Mouse (Mus musculus) liver, adult 2 months (tissue): ENCODE measurements around the gene Rnf103. TPM values are rescaled to one million over a fixed set of nuclear protein-coding genes. Genes with fewer than 3 reads are reported as not detected.
A peak's percentile ranks its signal among the peaks of the same experiment; 100 is the strongest.

Source experiments
- DNase-seq: peaks from one replicate; pipeline ENCODE4 v3.0.0-alpha.2; 2011; ENCODE audit warnings: low read depth, low spot score; ENCODE audit errors: extremely low read depth
- H3K27ac ChIP-seq: fragments of 200-500 bp; replicated peaks from 2 replicates; pipeline ENCODE4 v1.5.1; 2012; ENCODE audit warnings: low read depth, mild to moderate bottlenecking, control low read depth, inconsistent platforms, low read length; ENCODE audit not compliant: insufficient read depth
- H3K27me3 ChIP-seq: fragments of 200-500 bp; 2 replicates; pipeline ENCODE4 v1.6.1; 2012; ENCODE audit warnings: mild to moderate bottlenecking, moderate library complexity, low read length, inconsistent platforms; ENCODE audit not compliant: control insufficient read depth, insufficient read depth
- H3K36me3 ChIP-seq: fragments of 200-500 bp; 2 replicates; pipeline ENCODE4 v1.6.1; 2012; ENCODE audit warnings: low read length, inconsistent platforms; ENCODE audit not compliant: control insufficient read depth, insufficient read depth
- H3K4me1 ChIP-seq: fragments of 200-500 bp; 2 replicates; pipeline ENCODE4 v1.6.1; 2011; ENCODE audit warnings: low read length; ENCODE audit not compliant: control insufficient read depth, insufficient read depth
- H3K4me3 ChIP-seq: fragments of 200-500 bp; 2 replicates; pipeline ENCODE4 v1.5.1; 2011; ENCODE audit warnings: low read depth, mild to moderate bottlenecking, control low read depth, low read length, moderate library complexity; ENCODE audit not compliant: insufficient read depth
- H3K79me2 ChIP-seq: fragments of 200-500 bp; 2 replicates; pipeline ENCODE4 v1.6.1; 2012; ENCODE audit warnings: inconsistent platforms, mild to moderate bottlenecking, low read length, moderate library complexity; ENCODE audit not compliant: control insufficient read depth, insufficient read depth
- H3K9ac ChIP-seq: fragments of 200-500 bp; 2 replicates; pipeline ENCODE4 v1.6.1; 2012; ENCODE audit warnings: low read depth, mild to moderate bottlenecking, control low read depth, inconsistent platforms, low read length
- CTCF ChIP-seq: fragments of 200-500 bp; IDR thresholded peaks from 2 replicates; pipeline ENCODE4 v1.5.1; 2011; ENCODE audit warnings: low read depth, low read length, control low read depth
- POLR2A ChIP-seq: fragments of 200-500 bp; IDR thresholded peaks from 2 replicates; pipeline ENCODE4 v1.6.1; 2011; ENCODE audit warnings: low read length, control low read depth; ENCODE audit not compliant: insufficient read depth; ENCODE audit errors: extremely low read depth
- WGBS: fragments of 180-500 bp; shearing (Covaris S2); methylation state at CpG from one replicate; pipeline ENCODE4 v1.1.7; 2018; 5-methylcytosine and 5-hydroxymethylcytosine counted together
- polyA plus RNA-seq: library from polyadenylated mRNA; depleted of rRNA; stranded (reverse); fragments of >200 nt; gene quantifications from 2 replicates; pipeline ENCODE4 v1.2.3, GENCODE M21; 2012
- total RNA-seq: library from RNA; depleted of rRNA; stranded (reverse); fragments of >200 nt; gene quantifications from 2 replicates; pipeline ENCODE4 v1.2.3, GENCODE M21; 2014

Gene Rnf103
- total and polyA plus RNA-seq, 2 experiments = 27.2 to 73.3 TPM

- H3K79me2 ChIP-seq = peaks cover 6% of the 10 kb centered on the region; the same call in 1 of the 2 replicates
- peak overlapping the region; percentile 99 for H3K4me3 ChIP-seq
- WGBS = under 1% methylated on average over 46 of the region's 46 CpGs
- H3K27me3 ChIP-seq = no peaks in the 10 kb centered on the region
- H3K4me1 ChIP-seq = peaks cover 17% of the 10 kb centered on the region; the same call in 1 of the 2 replicates
- peaks cover 23% of the 10 kb centered on the region for H3K36me3 ChIP-seq
- peak overlapping the region; percentile 100 for H3K9ac ChIP-seq
- peak overlapping the region; percentile 95 for H3K27ac ChIP-seq
- TF ChIP-seq CTCF = no peak
- no peak for TF ChIP-seq POLR2A
- no peak for DNase-seq
Measured at GRCm38 (mm10) chr6:71494341-71495020, 787 bp downstream of the Rnf103 start.

- Histone ChIP-seq H3K79me2 (peaks cover 7% of the 10 kb centered on the region), H3K36me3 (peaks cover 46% of the 10 kb centered on the region), H3K27ac (no peak overlapping the region), H3K9ac (no peak overlapping the region), H3K4me3 (no peak overlapping the region), H3K4me1 (peaks cover 38% of the 10 kb centered on the region), H3K27me3 (no peaks in the 10 kb centered on the region)
- no peak for DNase-seq
- TF ChIP-seq CTCF = no peak
- no peak for TF ChIP-seq POLR2A
- WGBS = 68% methylated on average over 3 of the region's 3 CpGs
Measured at GRCm38 (mm10) chr6:71500575-71500974, 6.9 kb downstream of the Rnf103 start.

GRCm38 (mm10) chr6:71503001-71503400 lies 9.3 kb downstream of the Rnf103 start:
- DNase-seq = no peak
- WGBS = 34% methylated on average over 4 of the region's 4 CpGs

GRCm38 (mm10) chr6:71503670-71504069 lies 10.0 kb downstream of the Rnf103 start:
- H3K9ac ChIP-seq = no peak overlapping the region
- peaks cover 32% of the 10 kb centered on the region for H3K4me1 ChIP-seq
- H3K27me3 ChIP-seq = no peaks in the 10 kb centered on the region
- peaks cover 9% of the 10 kb centered on the region for H3K79me2 ChIP-seq
- no peak overlapping the region for H3K4me3 ChIP-seq
- peaks cover 50% of the 10 kb centered on the region for H3K36me3 ChIP-seq
- no peak for DNase-seq
- H3K27ac ChIP-seq = 0 out of 2 replicates have a peak overlapping the region, but pooled peaks have one; percentile 26
- TF ChIP-seq POLR2A (no peak), CTCF (no peak)

More at GRCm38 (mm10) chr6:71503001-71503400, 9.3 kb downstream of the Rnf103 start:
- no peak overlapping the region for H3K4me3 ChIP-seq
- H3K36me3 ChIP-seq = peaks cover 50% of the 10 kb centered on the region
- no peak overlapping the region for H3K9ac ChIP-seq
- TF ChIP-seq POLR2A (no peak), CTCF (no peak)
- peak overlapping the region; percentile 52 for H3K27ac ChIP-seq
- peaks cover 35% of the 10 kb centered on the region for H3K4me1 ChIP-seq
- peaks cover 7% of the 10 kb centered on the region for H3K79me2 ChIP-seq
- no peaks in the 10 kb centered on the region for H3K27me3 ChIP-seq

DNA sequence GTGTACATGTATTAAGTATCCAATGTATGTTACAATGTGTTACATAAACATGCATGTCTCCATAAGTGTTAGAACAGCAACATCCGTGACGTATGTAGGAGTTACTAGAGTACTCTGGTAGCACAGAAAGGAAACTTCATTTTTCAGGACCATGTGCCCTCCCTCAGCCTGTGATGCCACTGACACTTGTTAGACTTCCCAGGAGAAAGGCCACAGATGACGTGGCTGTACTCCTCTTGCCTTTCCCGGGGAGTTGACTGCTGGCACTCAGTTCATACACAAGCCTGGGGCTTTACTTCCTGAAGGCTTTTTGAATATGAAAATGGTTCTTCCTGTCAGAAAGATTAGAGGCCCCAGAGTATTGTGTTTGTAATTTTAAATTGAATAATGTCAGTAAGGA lies 10.4 kb downstream of the Rnf103 start:
- Histone ChIP-seq H3K9ac (no peak overlapping the region), H3K36me3 (peaks cover 50% of the 10 kb centered on the region), H3K4me1 (peaks cover 30% of the 10 kb centered on the region), H3K79me2 (peaks cover 9% of the 10 kb centered on the region), H3K4me3 (no peak overlapping the region), H3K27me3 (no peaks in the 10 kb centered on the region), H3K27ac (peak overlapping the region; percentile 1; the same call in 1 of the 2 replicates)
- peak; percentile 66 for DNase-seq
- 43% methylated on average over 4 of the region's 4 CpGs for WGBS
- TF ChIP-seq CTCF = no peak
- TF ChIP-seq POLR2A = no peak

DNA sequence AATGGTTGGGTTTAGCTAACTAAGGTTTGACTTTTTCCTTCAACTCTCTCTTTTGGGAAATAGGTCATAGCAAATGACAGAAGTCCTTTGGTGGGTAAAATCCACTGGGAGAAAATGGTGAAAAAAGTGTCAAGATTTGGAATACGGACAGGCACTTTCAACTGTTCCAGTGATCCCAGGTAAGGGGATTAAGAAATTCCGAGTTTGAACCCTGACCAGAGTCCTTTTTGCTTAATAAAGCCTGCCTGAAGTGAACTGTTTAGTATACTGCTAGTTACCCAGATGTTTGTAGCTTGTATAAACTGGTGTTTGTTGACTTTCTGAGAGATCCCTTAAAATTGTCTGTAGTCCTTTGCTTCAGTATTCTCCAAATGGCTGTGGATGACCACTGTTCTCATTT lies 12.0 kb downstream of the Rnf103 start:
- DNase-seq = peak; percentile 95
- Histone ChIP-seq H3K27ac (peak overlapping the region; percentile 74), H3K9ac (no peak overlapping the region), H3K4me1 (peaks cover 20% of the 10 kb centered on the region), H3K27me3 (no peaks in the 10 kb centered on the region), H3K79me2 (peaks cover 10% of the 10 kb centered on the region), H3K4me3 (peak overlapping the region; percentile 38; the same call in 1 of the 2 replicates), H3K36me3 (peaks cover 51% of the 10 kb centered on the region)
- WGBS = 22% methylated on average over 2 of the region's 2 CpGs
- TF ChIP-seq POLR2A (no peak), CTCF (no peak)
